Mouse (Mus musculus): ENCODE data around the gene Man1a. TPM values are rescaled to one million over a fixed set of nuclear protein-coding genes. Genes with fewer than 3 reads are reported as not detected.
A peak's percentile ranks its signal among the peaks of the same experiment; 100 is the strongest.

Gene Man1a
- polyA plus RNA-seq, 2 experiments, result 11.9 to 14.2 TPM

GRCm38 (mm10) chr10:54072336-54072735 is 4.1 kb downstream of the Man1a start:
- WGBS, result 81% methylated on average over 2 of the region's 2 CpGs
- TF ChIP-seq POLR2A (IDR thresholded peaks at IDR 0.05; ENCODE audit: borderline replicate concordance, extremely low read depth, insufficient read depth, insufficient read length), result no peak
- Histone ChIP-seq H3K27me3 (ENCODE audit: control insufficient read depth, insufficient read depth, low read length) (no peaks in the 10 kb centered on the region), H3K36me3 (ENCODE audit: control insufficient read depth, insufficient read depth, low read length) (no peaks in the 10 kb centered on the region), H3K4me1 (ENCODE audit: control insufficient read depth, insufficient read depth, low read length) (peaks cover 24% of the 10 kb centered on the region), H3K9me3 (ENCODE audit: control insufficient read depth, low read length) (no peaks in the 10 kb centered on the region), H3K4me2 (replicated peaks; ENCODE audit: low read depth, low read length, severe bottlenecking) (peak overlapping the region; percentile 96; the same call in 1 of the 2 replicates), H3K27ac (replicated peaks; ENCODE audit: low read depth, low read length) (no peak overlapping the region), H3K9ac (ENCODE audit: low read depth, low read length, severe bottlenecking) (no peak overlapping the region), H3K4me3 (replicated peaks; ENCODE audit: low read length) (no peak overlapping the region)
- ATAC-seq (ENCODE audit: low FRiP score, low read depth) (no peak), DNase-seq (ENCODE audit: low spot score) (no peak)

GRCm38 (mm10) chr10:54070496-54070895 is 5.9 kb downstream of the Man1a start:
- Histone ChIP-seq H3K9me3 (ENCODE audit: control insufficient read depth, low read length) (no peaks in the 10 kb centered on the region), H3K9ac (ENCODE audit: low read depth, low read length, severe bottlenecking) (no peak overlapping the region), H3K27me3 (ENCODE audit: control insufficient read depth, insufficient read depth, low read length) (no peaks in the 10 kb centered on the region), H3K36me3 (ENCODE audit: control insufficient read depth, insufficient read depth, low read length) (no peaks in the 10 kb centered on the region), H3K4me3 (replicated peaks; ENCODE audit: low read length) (no peak overlapping the region), H3K27ac (replicated peaks; ENCODE audit: low read depth, low read length) (no peak overlapping the region), H3K4me2 (replicated peaks; ENCODE audit: low read depth, low read length, severe bottlenecking) (no peak overlapping the region), H3K4me1 (ENCODE audit: control insufficient read depth, insufficient read depth, low read length) (peaks cover 21% of the 10 kb centered on the region)
- ATAC-seq (ENCODE audit: low FRiP score, low read depth), result no peak
- 70% methylated on average over 5 of the region's 5 CpGs for WGBS
- TF ChIP-seq POLR2A (IDR thresholded peaks at IDR 0.05; ENCODE audit: borderline replicate concordance, extremely low read depth, insufficient read depth, insufficient read length), result no peak
- DNase-seq (ENCODE audit: low spot score), result no peak

- DNase-seq (ENCODE audit: low spot score), result no peak
- 87% methylated on average over 5 of the region's 5 CpGs for WGBS
- Histone ChIP-seq H3K9me3 (ENCODE audit: control insufficient read depth, low read length) (no peaks in the 10 kb centered on the region), H3K36me3 (ENCODE audit: control insufficient read depth, insufficient read depth, low read length) (no peaks in the 10 kb centered on the region), H3K4me2 (replicated peaks; ENCODE audit: low read depth, low read length, severe bottlenecking) (no peak overlapping the region), H3K9ac (ENCODE audit: low read depth, low read length, severe bottlenecking) (no peak overlapping the region), H3K4me3 (replicated peaks; ENCODE audit: low read length) (no peak overlapping the region), H3K27ac (replicated peaks; ENCODE audit: low read depth, low read length) (no peak overlapping the region), H3K4me1 (ENCODE audit: control insufficient read depth, insufficient read depth, low read length) (peaks cover 19% of the 10 kb centered on the region), H3K27me3 (ENCODE audit: control insufficient read depth, insufficient read depth, low read length) (no peaks in the 10 kb centered on the region)
- ATAC-seq (ENCODE audit: low FRiP score, low read depth), result no peak
- TF ChIP-seq POLR2A (IDR thresholded peaks at IDR 0.05; ENCODE audit: borderline replicate concordance, extremely low read depth, insufficient read depth, insufficient read length), result no peak
Observed at GRCm38 (mm10) chr10:54069412-54069811, 7.0 kb downstream of the Man1a start.

- Histone ChIP-seq H3K9me3 (ENCODE audit: control insufficient read depth, low read length) (no peaks in the 10 kb centered on the region), H3K4me2 (replicated peaks; ENCODE audit: low read depth, low read length, severe bottlenecking) (no peak overlapping the region)
Observed at GRCm38 (mm10) chr10:54066683-54067082, 9.7 kb downstream of the Man1a start.

GRCm38 (mm10) chr10:54063551-54064260 is 12.7 kb downstream of the Man1a start:
- DNase-seq (ENCODE audit: low spot score) (peak; percentile 61), ATAC-seq (ENCODE audit: low FRiP score, low read depth) (peak; percentile 66)
- Histone ChIP-seq H3K4me3 (replicated peaks; ENCODE audit: low read length) (no peak overlapping the region), H3K4me2 (replicated peaks; ENCODE audit: low read depth, low read length, severe bottlenecking) (no peak overlapping the region), H3K27ac (replicated peaks; ENCODE audit: low read depth, low read length) (no peak overlapping the region), H3K9ac (ENCODE audit: low read depth, low read length, severe bottlenecking) (no peak overlapping the region), H3K27me3 (ENCODE audit: control insufficient read depth, insufficient read depth, low read length) (no peaks in the 10 kb centered on the region), H3K9me3 (ENCODE audit: control insufficient read depth, low read length) (no peaks in the 10 kb centered on the region), H3K36me3 (ENCODE audit: control insufficient read depth, insufficient read depth, low read length) (no peaks in the 10 kb centered on the region; the same call in 1 of the 2 replicates), H3K4me1 (ENCODE audit: control insufficient read depth, insufficient read depth, low read length) (peaks cover 8% of the 10 kb centered on the region; the same call in 1 of the 2 replicates)
- 23% methylated on average over 8 of the region's 8 CpGs for WGBS
- TF ChIP-seq POLR2A (IDR thresholded peaks at IDR 0.05; ENCODE audit: borderline replicate concordance, extremely low read depth, insufficient read depth, insufficient read length), result no peak

More at GRCm38 (mm10) chr10:54066683-54067082, 9.7 kb downstream of the Man1a start:
- Histone ChIP-seq H3K4me3 (replicated peaks; ENCODE audit: low read length) (no peak overlapping the region), H3K27ac (replicated peaks; ENCODE audit: low read depth, low read length) (no peak overlapping the region), H3K4me1 (ENCODE audit: control insufficient read depth, insufficient read depth, low read length) (peaks cover 11% of the 10 kb centered on the region; the same call in 1 of the 2 replicates), H3K36me3 (ENCODE audit: control insufficient read depth, insufficient read depth, low read length) (no peaks in the 10 kb centered on the region), H3K27me3 (ENCODE audit: control insufficient read depth, insufficient read depth, low read length) (no peaks in the 10 kb centered on the region), H3K9ac (ENCODE audit: low read depth, low read length, severe bottlenecking) (no peak overlapping the region)
- no peak for ATAC-seq (ENCODE audit: low FRiP score, low read depth)
- no peak for TF ChIP-seq POLR2A (IDR thresholded peaks at IDR 0.05; ENCODE audit: borderline replicate concordance, extremely low read depth, insufficient read depth, insufficient read length)
- no peak for DNase-seq (ENCODE audit: low spot score)
